Mouse (Mus musculus) kidney, postnatal 10 days (tissue): ENCODE results near the gene Akt3.

ENCODE experiments used
- DNase-seq: peaks from one replicate; pipeline ENCODE4 v3.0.0; 2021; ENCODE audit warnings: mixed read lengths

Akt3 gene

DNA sequence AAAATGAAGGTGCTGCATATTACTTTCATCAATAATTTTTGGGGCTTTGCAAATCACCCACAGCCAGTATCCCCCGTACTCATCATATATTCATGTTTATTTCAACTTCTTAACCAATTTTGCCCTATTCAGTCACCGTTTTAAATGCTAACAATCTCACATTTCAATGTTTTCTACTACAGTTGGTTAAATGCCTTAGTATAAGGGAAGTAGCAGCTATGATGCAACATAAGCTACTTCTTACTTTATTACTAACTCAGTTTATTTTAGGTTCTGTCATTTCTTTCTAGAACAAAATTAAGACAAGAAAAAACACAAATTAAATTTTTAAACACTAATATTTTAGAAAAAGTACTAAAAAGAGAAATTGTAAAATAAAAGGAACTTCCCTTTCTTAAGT is 78.4 kb downstream of the Akt3 start:
- DNase-seq = no peak

DNA sequence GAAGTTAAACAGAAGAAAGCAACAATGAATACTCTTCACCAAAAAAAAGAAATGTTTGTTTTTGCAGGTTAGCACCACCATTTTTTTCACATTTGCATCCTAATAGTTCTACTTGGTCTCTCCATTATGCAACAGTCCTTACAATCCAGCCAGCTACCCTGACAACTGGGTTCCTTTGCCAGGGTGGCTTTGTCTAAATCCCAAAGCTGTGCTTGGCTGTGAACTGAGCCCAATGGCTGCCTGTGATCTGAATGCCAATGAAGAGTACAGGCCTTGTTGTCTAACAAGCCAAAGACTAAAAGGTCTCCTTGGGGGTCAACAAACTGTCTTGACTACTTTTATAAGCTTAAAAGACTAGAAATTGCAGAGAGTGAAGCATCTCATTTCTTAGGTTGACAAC is 82.6 kb downstream of the Akt3 start:
- no peak for DNase-seq

DNA sequence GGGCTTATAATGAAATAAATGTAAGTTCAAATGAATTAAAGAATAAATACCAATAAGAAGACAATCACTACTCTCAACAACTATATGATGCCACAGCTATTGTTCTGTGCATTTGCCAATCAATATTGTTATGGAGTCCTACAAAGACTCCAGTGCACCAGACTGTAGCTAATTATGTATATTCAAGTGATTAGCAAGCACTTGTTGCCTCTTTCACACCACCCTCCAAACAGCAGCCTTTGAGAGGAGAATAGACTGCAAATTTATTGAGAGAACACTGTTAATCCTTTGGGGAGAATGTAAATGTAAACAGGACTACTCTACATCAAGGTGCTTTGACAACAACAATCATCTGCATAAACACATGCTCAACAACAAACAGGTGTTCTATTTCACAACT is 86.7 kb downstream of the Akt3 start:
- DNase-seq = no peak

DNA sequence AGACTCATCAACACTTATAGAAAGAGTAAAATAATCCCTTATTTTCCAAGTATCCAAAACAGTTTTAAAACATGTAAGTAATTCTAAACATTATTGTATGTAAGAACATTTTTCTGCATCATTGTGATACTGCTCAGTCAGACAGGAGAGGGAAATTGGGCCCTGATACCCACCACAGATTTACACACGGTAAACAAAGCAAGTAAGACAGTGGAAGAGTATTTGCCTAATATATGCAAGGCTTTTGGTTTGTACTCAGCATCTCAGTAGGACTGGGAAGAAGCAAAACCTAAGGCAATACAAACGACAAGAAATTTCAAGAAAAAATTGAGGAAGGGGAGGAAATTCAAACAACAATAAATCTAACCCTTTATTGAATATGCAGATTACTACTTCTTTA is 92.2 kb downstream of the Akt3 start:
- DNase-seq = no peak

DNA sequence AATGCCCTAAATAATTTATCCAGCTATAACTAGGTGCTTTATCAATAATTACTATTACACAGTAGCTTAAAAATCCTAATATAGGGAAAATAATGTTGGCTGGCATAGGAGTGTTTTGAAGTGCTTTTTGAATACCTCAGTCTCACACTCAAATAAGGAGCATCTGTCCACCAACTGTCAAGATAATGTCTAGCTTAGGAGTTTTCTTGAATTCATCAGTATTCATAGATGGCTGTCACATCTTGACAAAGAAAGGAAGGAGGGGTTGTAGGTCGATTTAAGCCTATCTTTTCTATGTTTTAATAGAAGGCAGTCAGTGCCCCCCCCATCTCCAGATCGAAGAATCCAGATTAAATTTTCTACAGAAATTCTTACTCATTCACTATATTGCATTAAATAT is 92.7 kb downstream of the Akt3 start:
- DNase-seq = no peak

DNA sequence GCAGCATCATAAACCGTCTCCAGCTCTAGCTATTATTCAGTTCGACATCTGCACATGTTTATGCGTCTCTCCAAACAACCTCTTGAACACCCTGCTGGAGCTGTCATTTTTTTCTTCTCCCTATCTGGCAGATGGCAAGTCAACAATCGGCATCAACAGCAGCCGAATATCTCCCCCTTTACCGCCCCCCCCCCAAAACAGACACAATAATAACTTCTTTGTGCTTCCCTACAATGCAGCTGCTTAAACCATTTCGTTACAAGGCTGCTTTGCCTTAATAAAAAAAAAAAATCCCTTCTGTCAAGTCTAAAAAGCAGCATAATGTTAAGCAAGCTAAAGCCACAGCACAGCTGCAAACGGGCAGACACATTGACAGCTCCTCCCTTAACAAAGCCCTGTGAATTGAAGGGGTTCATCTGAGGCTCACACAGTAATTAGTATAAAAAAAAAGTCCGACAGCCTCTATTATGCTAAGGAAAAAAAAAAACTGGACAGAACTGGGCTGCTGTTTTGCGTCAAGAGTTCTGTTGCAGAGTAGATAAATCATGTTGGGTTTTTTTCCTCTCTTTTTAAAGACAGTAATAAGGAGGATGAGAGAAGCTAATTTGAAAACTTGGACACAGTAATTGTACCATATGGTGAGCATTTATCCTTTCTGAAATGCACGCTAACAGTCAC is 107.5 kb downstream of the Akt3 start:
- DNase-seq = peak; percentile 42

DNA sequence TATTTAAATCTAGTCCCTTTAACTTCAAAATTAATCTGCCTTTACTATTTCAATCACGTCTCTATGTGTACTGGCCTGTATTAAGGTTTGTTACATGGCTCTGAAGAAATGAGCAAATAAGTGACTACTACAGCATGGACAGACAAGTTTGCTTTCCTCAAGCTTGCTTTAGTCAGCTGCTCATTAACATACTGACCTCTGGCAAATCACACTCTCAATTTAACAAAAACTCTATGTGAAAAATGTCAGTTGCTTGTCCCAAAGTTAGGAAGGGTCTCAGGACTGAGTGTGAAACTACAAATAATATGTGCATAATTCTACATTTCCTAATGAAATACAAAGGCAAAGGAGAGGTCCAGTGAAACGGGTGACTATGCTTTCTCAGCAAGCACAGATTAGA is 109.3 kb downstream of the Akt3 start:
- DNase-seq = no peak

DNA sequence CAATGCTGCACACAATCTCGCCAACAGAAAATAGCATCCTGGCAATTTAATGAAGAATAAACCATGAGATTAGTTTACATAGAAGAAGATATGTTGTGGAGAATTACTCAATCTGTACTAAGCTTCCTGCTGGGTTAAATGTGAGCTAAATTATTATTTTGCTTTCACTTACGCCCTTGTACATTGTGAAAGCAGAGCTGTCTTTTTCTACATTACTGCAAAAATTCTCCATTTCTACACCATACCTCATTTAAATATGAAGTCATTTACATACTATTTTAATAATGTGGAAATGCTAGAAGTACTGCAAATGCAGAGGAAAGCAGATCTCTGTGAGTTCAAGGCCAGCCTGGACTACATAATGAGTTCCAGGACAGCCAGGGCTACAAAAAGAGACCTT is 116.5 kb downstream of the Akt3 start:
- no peak for DNase-seq

DNA sequence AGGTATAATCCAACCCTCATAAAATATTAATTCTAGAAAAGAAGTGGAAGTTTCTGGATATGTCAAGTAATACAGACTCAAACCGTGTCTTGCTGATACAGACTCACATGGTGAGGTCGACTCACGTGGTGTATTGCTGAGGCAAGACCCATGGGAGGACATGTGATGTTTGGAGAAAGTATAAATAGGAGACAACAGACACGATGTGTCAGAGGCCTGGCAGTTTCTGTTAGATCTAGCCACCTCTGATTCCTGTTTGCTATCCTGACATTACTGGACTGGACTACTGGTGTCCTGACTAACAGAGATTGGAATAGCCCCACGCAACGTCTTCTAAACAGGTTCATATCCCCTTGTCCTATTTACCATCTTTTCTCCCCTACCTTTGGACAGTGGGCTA is 118.4 kb downstream of the Akt3 start:
- DNase-seq = no peak

DNA sequence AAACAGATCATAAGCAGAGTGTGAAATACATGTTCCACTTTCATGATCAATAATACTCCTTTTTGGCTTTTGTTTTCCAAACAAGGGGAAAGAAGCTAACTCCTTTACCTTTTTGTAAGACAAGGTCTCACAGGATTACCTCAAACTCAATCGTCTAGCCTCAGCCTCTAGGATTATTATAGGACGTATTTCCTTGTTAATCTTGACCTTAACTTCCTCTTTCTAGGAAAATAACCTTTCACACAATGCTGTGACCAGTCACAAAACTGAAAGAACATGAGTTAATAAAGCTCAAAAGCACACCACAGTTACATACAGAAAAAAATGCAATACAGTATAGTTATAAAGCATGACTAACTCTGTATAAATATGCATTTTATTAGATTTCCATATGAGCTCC is 126.5 kb downstream of the Akt3 start:
- DNase-seq = no peak

DNA sequence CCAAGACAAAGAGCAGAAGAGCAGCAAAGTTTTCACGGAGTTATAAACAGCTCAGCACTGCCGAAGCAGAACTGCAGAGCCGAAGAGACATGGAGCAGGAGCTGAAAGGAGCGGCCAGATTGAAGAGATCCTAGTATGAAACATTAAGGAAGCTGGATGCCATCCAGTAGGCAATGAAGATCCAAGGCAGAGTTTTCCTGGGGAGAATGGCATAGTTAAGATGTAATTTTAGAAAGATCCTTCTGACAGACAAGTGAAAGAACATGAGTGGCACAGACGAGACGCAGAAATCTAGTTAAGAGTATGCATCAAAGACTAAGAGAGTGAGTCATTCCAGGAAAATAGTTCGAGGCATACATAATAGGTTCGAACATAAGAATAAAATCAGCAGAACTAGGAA is 131.3 kb downstream of the Akt3 start:
- no peak for DNase-seq

DNA sequence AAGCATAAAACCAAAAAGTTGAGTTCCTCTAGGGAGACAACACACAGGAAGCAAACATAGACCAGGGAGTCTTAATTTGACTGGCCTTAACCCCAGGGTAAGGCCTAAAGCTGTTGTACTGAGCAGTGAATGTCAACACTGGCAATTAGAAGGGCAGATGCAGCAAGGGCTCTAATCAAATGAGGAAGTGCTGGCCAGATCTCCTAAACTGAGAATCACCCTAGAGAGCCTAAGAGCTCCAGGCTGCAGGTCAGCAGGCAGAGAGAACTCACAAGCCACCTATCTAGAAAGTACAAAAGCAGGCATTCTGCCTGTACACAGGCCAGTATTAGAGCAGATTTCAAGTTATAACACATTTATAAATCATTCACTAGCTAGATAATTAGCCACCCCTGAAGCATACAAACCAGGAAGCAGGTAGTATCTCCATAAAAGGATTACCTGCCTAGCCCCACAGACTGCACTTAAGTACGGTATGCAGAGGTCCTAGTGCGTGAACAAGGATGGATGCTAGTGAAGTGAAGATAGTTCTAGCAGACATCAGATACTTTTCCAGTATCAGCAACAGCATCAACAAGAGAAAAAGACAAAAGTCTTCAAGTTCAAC is 147.2 kb downstream of the Akt3 start:
- DNase-seq = no peak

DNA sequence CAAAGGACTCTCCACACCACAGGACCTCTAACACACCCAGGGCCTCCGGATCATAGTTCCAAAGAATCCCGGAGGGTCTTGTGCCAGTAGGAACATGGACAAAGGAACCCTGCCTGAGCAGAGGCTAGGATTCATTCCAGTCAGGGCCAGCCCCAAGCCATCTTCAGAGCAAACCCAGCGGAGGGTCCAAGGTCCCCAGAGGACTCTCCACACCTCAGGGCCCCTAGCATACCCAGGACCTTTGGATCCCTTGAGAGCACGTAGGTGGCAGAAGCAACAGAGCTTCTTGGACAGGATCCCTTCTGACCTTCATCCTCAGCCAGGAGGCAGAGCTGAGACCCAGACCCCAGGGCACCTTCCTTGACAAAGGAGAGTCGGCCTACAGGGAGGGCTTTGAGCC is 167.5 kb downstream of the Akt3 start:
- DNase-seq = no peak

DNA sequence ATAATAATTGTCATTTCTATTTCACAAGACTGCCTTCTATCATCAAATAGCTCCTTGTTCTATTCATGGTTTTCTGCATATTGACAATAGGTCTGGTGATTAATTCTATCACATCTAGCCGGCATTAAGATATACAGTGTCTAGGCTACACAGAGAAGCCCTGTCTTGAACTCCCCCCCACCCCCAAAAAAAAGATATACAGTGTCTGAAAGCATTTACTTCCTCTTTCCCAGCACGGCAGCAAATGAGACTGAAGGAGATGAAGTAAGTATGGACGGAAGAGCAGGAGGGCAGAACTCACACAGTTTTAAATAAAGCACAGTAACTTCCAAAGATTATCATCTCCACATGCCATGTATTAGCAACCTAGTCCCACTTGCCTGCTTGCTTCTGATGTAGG is 168.5 kb downstream of the Akt3 start:
- DNase-seq = no peak

DNA sequence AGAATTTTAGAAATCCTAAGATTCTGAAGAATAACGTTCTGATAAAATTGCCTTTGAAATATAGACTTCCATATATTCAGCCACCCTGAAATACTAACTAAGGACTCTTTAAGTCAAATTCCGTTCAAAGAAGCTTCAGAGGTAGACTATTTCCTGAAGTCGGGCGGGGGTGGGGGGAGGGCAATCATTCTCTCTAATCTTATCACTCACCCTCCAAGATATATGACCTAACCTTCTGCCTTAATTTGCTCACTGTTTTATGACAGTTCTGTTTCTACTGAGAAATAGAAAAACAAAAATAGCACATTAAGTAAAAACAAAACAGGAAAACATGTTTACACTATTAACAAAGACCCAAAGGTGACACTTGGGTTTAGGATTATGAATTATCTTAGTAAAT is 169.0 kb downstream of the Akt3 start:
- no peak for DNase-seq

DNA sequence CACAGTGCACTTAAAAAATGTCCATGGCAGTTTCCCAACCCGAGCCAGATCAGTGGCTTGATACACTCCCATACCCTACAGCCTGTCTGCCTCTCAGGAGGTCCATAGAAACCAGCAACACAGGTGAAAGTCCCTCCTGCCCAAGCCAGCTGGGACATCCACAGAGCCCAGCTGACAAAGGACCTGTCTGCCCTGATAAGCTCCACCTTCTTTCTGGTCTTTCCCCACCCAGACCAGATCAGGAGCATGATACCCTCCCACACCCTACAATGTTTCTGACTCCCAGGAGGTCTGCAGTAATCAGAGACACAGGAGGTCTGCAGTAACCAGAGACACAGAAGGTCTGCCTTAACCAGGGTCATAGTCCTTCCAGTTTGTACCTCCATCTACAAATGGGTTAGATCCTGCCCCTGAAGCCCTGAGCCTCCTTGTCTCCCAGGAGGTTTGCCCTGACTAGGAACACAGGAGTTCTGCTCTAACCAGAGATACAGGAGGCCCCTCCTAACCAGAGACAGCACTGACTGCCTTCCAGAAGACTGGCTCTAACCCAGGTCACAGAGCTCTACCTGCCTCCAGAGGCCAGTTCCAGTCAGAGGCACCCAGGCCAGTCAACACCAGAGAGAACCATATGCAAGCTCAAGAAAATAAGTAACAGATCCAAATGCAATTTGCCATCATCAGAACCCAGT is 175.9 kb downstream of the Akt3 start:
- DNase-seq = no peak

DNA sequence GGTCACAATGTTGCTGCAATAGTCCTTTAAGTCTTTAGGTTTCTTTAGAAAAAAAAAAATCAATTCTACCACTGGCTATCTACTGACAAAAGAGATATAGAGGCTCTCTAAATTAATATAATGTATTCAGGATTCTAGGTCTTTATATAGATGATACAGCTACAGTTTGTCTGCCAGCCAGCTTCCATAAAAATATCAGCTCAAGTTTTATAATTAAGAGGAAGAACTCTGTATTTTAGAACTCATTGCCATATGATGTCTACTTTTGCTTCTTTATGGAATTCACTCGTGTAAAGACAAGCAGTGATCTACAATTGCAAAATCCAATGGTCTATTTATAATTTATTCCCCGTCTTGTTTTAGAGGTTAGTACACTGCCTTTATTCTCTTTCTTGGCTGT is 188.8 kb downstream of the Akt3 start:
- no peak for DNase-seq

DNA sequence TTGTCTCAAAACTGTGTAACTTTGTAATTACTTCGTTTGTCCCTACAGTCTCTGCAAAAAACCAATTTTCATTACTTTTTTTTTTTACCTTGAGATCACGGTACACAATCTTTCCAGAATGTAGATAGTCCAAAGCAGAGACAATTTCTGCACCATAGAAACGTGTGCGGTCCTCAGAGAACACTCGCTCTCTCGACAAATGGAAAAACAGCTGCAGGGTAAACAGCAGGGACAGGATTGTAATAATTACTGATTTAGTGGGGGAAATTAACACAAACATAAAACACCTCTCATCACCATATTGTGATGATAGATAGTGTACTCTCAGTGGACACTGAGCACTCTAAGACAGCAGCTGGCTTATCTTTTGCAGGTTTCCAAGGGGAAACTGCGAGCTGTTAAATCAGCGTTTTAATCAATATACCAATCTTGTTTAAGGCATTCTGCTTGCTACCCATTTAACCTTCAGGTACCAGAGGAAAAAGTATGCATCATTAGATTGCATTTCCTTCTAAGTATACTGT is 190.8 kb downstream of the Akt3 start:
- DNase-seq = no peak

DNA sequence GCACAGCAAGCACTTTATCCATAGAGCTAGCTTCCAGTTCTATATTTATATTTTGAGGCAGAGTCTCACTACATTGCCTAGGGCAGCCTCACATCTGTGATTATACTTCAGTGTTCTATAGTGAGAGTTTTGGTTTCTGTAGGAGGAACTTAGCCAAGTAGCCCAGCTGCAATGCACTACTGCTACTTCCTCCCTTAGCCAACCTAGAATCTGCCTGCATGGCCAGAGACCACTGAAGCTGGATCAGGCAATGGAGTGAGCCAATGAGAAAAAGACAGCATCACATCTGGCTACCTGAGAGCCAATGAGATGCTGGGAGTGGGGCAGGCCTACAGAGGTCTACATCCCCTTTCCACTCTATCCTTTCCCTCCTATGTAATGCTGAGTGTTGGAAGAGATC is 192.3 kb downstream of the Akt3 start:
- DNase-seq = no peak

DNA sequence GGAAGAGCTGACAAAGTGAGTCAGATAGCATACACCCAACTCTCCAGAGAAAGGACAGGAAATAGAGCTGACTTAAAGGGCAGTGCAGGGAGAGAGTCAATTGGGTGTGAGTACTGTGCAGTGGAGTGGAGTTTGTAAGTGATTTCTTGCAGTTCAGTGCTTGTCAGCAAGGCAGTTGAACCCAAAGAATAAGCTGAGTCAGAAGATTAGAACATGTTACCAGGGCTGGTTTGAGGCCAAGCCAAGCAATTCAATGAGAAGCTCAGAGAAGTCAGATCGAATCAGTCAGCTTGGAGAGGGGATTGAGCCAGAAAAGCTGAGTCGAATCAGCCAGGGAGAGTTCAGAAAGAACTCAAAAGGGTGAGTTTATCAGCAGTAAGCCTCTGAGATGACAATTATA is 196.2 kb downstream of the Akt3 start:
- no peak for DNase-seq

DNA sequence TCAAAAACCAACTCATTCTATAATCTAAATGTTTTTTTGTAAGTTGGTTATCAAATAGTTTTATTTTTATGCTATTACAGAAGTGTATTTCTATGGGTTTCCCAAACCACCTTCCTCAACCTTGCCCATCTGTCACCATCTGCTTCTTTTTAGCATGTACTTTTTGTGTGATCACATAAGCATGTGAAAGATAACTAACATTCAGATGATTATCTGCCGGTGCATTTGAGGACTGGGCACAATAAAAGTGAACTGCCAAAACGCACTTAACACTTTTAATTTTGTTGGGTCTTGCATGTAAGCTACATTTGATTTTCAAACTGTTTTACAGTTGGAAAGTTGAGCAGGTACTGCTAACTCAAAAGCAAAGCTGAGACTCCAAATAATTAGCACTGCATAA is 203.1 kb downstream of the Akt3 start:
- no peak for DNase-seq

DNA sequence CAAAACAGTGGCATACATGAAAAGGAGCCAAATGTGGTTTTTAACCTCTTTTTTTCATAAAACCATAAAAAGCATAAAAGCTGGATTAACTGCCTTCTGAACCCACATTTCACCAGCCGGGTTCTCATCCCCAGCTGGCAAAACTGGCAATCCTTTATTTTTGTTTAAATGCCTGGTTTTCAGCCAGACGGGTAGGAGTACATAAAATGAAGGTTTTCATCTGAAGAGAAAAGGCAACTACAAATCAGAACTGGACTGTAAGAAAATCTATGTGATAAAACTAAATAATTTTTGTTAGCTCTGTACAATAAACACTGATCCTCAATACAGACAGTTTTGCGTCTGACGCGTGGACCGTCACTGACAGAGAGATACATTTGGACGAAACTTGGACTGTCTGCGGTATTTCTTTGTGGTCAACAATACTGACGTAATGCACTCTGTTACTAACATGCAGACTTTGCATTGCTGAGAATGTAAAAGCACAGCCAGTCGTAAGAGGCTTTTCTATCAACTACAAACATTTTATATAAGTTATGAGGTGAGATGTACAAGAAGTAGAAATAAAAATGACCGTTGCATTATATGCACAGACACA is 206.5 kb downstream of the Akt3 start:
- no peak for DNase-seq

DNA sequence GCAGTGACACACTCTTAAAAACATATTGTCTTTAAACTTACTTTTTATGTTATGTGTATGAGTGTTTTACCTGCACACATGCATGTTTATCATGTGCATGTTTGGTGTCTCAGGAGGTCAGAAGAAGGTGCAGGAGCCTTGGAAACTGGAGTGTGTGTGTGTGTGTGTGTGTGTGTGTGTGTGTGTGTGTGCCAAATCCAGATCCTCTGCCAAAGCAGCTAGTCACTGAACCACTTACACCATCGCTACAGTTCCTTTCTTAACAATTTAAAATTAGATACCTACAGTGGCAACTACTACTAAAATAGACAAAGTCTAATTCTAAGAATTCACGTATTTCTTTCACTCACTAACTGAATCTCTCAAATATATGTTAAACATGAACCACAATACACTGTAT is 209.2 kb downstream of the Akt3 start:
- no peak for DNase-seq

DNA sequence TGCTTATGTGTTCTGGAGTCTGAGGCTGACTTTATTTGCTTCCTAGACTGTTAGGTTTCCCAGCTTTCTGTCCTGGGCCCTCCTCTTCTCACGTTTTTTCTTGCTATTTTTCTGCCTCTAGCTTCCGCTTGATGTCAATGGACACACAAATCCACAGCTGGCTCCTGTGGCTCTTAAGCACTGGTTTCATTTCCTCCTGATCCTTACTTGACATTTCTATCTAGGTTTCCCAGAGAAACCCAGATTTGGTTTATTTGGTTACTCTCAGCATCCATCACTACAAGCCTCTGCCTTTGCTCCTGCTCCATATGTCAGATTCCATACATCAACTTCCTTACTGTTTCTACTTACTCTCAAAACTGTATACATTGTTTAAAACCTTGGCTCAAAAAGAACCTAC is 211.0 kb downstream of the Akt3 start:
- DNase-seq = no peak
